In genomic region chr7:57307337-57307736, GRCm38 (mm10) we compare ENCODE assay signal across 23 mouse cellular contexts.
"Had no signal": no experiment of that assay in that cellular context is flagged by ENCODE, and none has a peak within 500 bp of the region (broad histone marks: within the 10 kb centered on the region; RNA-seq: fewer than 3 reads in every experiment).

No protein-coding gene starts in this region.

- H3K9ac ChIP-seq: limb, embryonic 12.5 days; limb, embryonic 15.5 days; liver, embryonic 12.5 days; liver, embryonic 15.5 days; lung, embryonic 15.5 days; midbrain, embryonic 13.5 days; neural tube, embryonic 13.5 days had no signal

- H3K4me3 ChIP-seq: limb, embryonic 12.5 days; limb, embryonic 15.5 days; liver, embryonic 12.5 days; liver, embryonic 15.5 days; lung, embryonic 15.5 days; megakaryocyte, embryonic 14.5 days; midbrain, embryonic 10.5 days; midbrain, embryonic 13.5 days; myocyte; neural tube, embryonic 13.5 days had no signal

- H3K36me3 ChIP-seq: limb, embryonic 12.5 days; limb, embryonic 15.5 days; liver, embryonic 12.5 days; liver, embryonic 15.5 days; lung, embryonic 15.5 days; midbrain, embryonic 10.5 days; midbrain, embryonic 13.5 days; neural tube, embryonic 13.5 days had no signal

- H3K4me1 ChIP-seq: limb, embryonic 12.5 days; limb, embryonic 15.5 days; liver, embryonic 12.5 days; liver, embryonic 15.5 days; lung, embryonic 15.5 days; megakaryocyte, embryonic 14.5 days; midbrain, embryonic 10.5 days; midbrain, embryonic 13.5 days; neural tube, embryonic 13.5 days had no signal

- DNase-seq: kidney, adult 18-20 months; kidney, adult 9 months; kidney, postnatal 14 days; kidney, postnatal 4 days; left cerebral cortex, postnatal 4 days; lung, adult 18-20 months; lung, postnatal 10 days; lung, postnatal 36 days; retina, postnatal 1 day; right cerebral cortex, postnatal 14 days; thymus, adult 2 months; thymus, postnatal 14 days had no signal

- H3K27ac ChIP-seq: limb, embryonic 12.5 days; limb, embryonic 15.5 days; liver, embryonic 12.5 days; liver, embryonic 15.5 days; lung, embryonic 15.5 days; midbrain, embryonic 10.5 days; midbrain, embryonic 13.5 days; neural tube, embryonic 13.5 days had no signal

- H3K27me3 ChIP-seq: limb, embryonic 12.5 days; limb, embryonic 15.5 days; liver, embryonic 12.5 days; liver, embryonic 15.5 days; lung, embryonic 15.5 days; megakaryocyte, embryonic 14.5 days; midbrain, embryonic 13.5 days; neural tube, embryonic 13.5 days had no signal

- H3K4me2 ChIP-seq: limb, embryonic 12.5 days; limb, embryonic 15.5 days; liver, embryonic 12.5 days; liver, embryonic 15.5 days; lung, embryonic 15.5 days; midbrain, embryonic 13.5 days; neural tube, embryonic 13.5 days had no signal

- ATAC-seq: liver, embryonic 12.5 days; midbrain, embryonic 13.5 days; midbrain, embryonic 16.5 days had no signal

- H3K9me3 ChIP-seq: limb, embryonic 12.5 days; limb, embryonic 15.5 days; liver, embryonic 12.5 days; liver, embryonic 15.5 days; lung, embryonic 15.5 days; megakaryocyte, embryonic 14.5 days; midbrain, embryonic 10.5 days; midbrain, embryonic 13.5 days; neural tube, embryonic 13.5 days had no signal
